ENCODE assay signal across 9 mouse cellular contexts in genomic region chr6:138421931-138422531, GRCm38 (mm10).
A peak's percentile ranks its signal among the peaks of the same experiment; 100 is the strongest.
DNase-seq lines count a peak whose midpoint lies in the region; ATAC-seq and TF ChIP-seq lines count a peak whose summit lies in the region.
"Had no signal": no experiment of that assay in that cellular context is flagged by ENCODE, and none has a peak within 500 bp of the region (broad histone marks: within the 10 kb centered on the region; RNA-seq: fewer than 3 reads in every experiment).

No protein-coding gene starts in this region.

- ATAC-seq in heart, embryonic 14.5 days (ENCODE audit: insufficient number of reproducible peaks, insufficient read depth, low FRiP score, low read depth) = no peak
- peak; percentile 17; the same call in 1 of the 2 replicates for ATAC-seq in midbrain, embryonic 11.5 days (ENCODE audit: low FRiP score)

- WGBS in heart, embryonic 14.5 days = 2% methylated on average over 24 of the region's 24 CpGs
- 2% methylated on average over 24 of the region's 24 CpGs for WGBS in heart, adult 2 months
- WGBS in hindbrain, embryonic 10.5 days = 1% methylated on average over 24 of the region's 24 CpGs
- under 1% methylated on average over 24 of the region's 24 CpGs for WGBS in midbrain, embryonic 11.5 days

- peaks cover 10% of the 10 kb centered on the region for H3K27me3 ChIP-seq in heart, embryonic 14.5 days (ENCODE audit: control insufficient read depth, insufficient read depth, low read length)
- H3K27me3 ChIP-seq in heart, adult 2 months (ENCODE audit: control insufficient read depth, insufficient read depth, low read length) = no peaks in the 10 kb centered on the region; the same call in 1 of the 2 replicates
- peaks cover 18% of the 10 kb centered on the region for H3K27me3 ChIP-seq in hindbrain, embryonic 10.5 days (ENCODE audit: insufficient read depth, poor library complexity, severe bottlenecking)
- no peaks in the 10 kb centered on the region; the same call in 1 of the 2 replicates for H3K27me3 ChIP-seq in midbrain, embryonic 11.5 days (ENCODE audit: control insufficient read depth, insufficient read depth, low read length)

- peak overlapping the region; percentile 42 to 46 for H3K4me3 ChIP-seq in heart, embryonic 14.5 days (ENCODE audit: control insufficient read depth in 1 of 2, insufficient read depth in 1 of 2, low read depth in 1 of 2, low read length in 2 of 2)
- H3K4me3 ChIP-seq in heart, adult 2 months = no peak overlapping the region
- H3K4me3 ChIP-seq in hindbrain, embryonic 10.5 days = peak overlapping the region; percentile 52
- H3K4me3 ChIP-seq in midbrain, embryonic 11.5 days (ENCODE audit: low read depth, low read length) = peak overlapping the region; percentile 47
- H3K4me3 ChIP-seq: erythroblast, embryonic 14.5 days had no signal

- no peaks in the 10 kb centered on the region for H3K36me3 ChIP-seq in heart, embryonic 14.5 days (ENCODE audit: control insufficient read depth, insufficient read depth, low read length)
- no peaks in the 10 kb centered on the region for H3K36me3 ChIP-seq in heart, adult 2 months (ENCODE audit: control insufficient read depth, insufficient read depth, low read length)
- H3K36me3 ChIP-seq in hindbrain, embryonic 10.5 days = no peaks in the 10 kb centered on the region
- H3K36me3 ChIP-seq in midbrain, embryonic 11.5 days (ENCODE audit: control insufficient read depth, insufficient read depth, low read length) = no peaks in the 10 kb centered on the region

- TF ChIP-seq POLR2A in heart, adult 2 months (IDR thresholded peaks at IDR 0.05; ENCODE audit: insufficient read depth, low read depth, low read length) = no peak

- peak overlapping the region; percentile 76 for H3K4me2 ChIP-seq in heart, embryonic 14.5 days (ENCODE audit: low read length)
- H3K4me2 ChIP-seq in midbrain, embryonic 11.5 days = peak overlapping the region; percentile 72

- peaks cover 8 to 19% of the 10 kb centered on the region in 2 experiments; a peak in 3 of 4 replicates for H3K4me1 ChIP-seq in heart, embryonic 14.5 days (ENCODE audit: control insufficient read depth in 2 of 2, insufficient read depth in 2 of 2, low read length in 2 of 2)
- no peaks in the 10 kb centered on the region for H3K4me1 ChIP-seq in heart, adult 2 months (ENCODE audit: control insufficient read depth, insufficient read depth, low read length)
- H3K4me1 ChIP-seq in hindbrain, embryonic 10.5 days (replicated peaks) = peaks cover 54% of the 10 kb centered on the region
- peaks cover 14% of the 10 kb centered on the region for H3K4me1 ChIP-seq in midbrain, embryonic 11.5 days (ENCODE audit: control insufficient read depth, insufficient read depth, low read length)

- peak overlapping the region; percentile 66 for H3K9ac ChIP-seq in heart, embryonic 14.5 days (ENCODE audit: low read length)
- no peak overlapping the region for H3K9ac ChIP-seq in heart, adult 2 months (ENCODE audit: low read depth, low read length)
- H3K9ac ChIP-seq in midbrain, embryonic 11.5 days (ENCODE audit: low read length) = peak overlapping the region; percentile 57

- no peaks in the 10 kb centered on the region for H3K9me3 ChIP-seq in heart, embryonic 14.5 days (ENCODE audit: control insufficient read depth, low read length)
- no peaks in the 10 kb centered on the region for H3K9me3 ChIP-seq in hindbrain, embryonic 10.5 days
- H3K9me3 ChIP-seq in midbrain, embryonic 11.5 days (ENCODE audit: control insufficient read depth, low read length) = no peaks in the 10 kb centered on the region

- no peak for TF ChIP-seq EP300 in heart, adult 2 months (IDR thresholded peaks at IDR 0.05; ENCODE audit: insufficient read depth, low read depth, low read length)

- no peak for DNase-seq in heart, adult 2 months
- peak; percentile 57 for DNase-seq in brain, adult 2 months (ENCODE audit: low read depth, low spot score)
- DNase-seq in hindbrain, embryonic 10.5 days (ENCODE audit: low spot score) = peak; percentile 27
- DNase-seq in midbrain, embryonic 11.5 days (ENCODE audit: low spot score, missing footprints) = peak; percentile 94
- DNase-seq in urinary bladder, postnatal 4 days (ENCODE audit: low spot score in 2 of 2) = no peak
- no peak for DNase-seq in urinary bladder, postnatal 14 days (ENCODE audit: low spot score)
- DNase-seq in lung, adult 18-20 months = no peak

- intact Hi-C loops in heart, adult 2 months (cut with DNase I) = no loop called here

- H3K27ac ChIP-seq in heart, embryonic 14.5 days (replicated peaks in 1 of 2; ENCODE audit: control insufficient read depth in 1 of 2, insufficient read depth in 1 of 2, low read depth in 2 of 2, low read length in 2 of 2) = no peak overlapping the region
- no peak overlapping the region for H3K27ac ChIP-seq in heart, adult 2 months
- peak overlapping the region; percentile 88 for H3K27ac ChIP-seq in hindbrain, embryonic 10.5 days
- peak overlapping the region; percentile 25; the same call in 1 of the 2 replicates for H3K27ac ChIP-seq in midbrain, embryonic 11.5 days (ENCODE audit: low read depth, low read length)

- H3K79me2 ChIP-seq in heart, adult 2 months (replicated peaks; ENCODE audit: control insufficient read depth, insufficient read depth, low read length) = no peaks in the 10 kb centered on the region

- no peak for TF ChIP-seq CTCF in heart, adult 2 months (IDR thresholded peaks at IDR 0.05)

Comparison
In these comparisons a context has a peak if more than half of its experiments do, and no peak if none do; other contexts are left out.
1. H3K27ac ChIP-seq: peak in hindbrain, embryonic 10.5 days (single experiment) and midbrain, embryonic 11.5 days (single experiment); none in heart, embryonic 14.5 days (0 of 2) and heart, adult 2 months (single experiment).
2. DNase-seq: peak in brain, adult 2 months (single experiment), hindbrain, embryonic 10.5 days (single experiment) and midbrain, embryonic 11.5 days (single experiment); none in heart, adult 2 months (0 of 2), urinary bladder, postnatal 4 days (0 of 2), urinary bladder, postnatal 14 days (single experiment) and lung, adult 18-20 months (0 of 2).